Mouse (Mus musculus) stomach, postnatal 0 days (tissue): ENCODE results near the gene Kcnd2.

Source experiments
- CTCF ChIP-seq: IDR thresholded peaks from 2 replicates; pipeline ENCODE4 v1.5.1; 2016; ENCODE audit warnings: antibody characterized with exemption, low read depth, mild to moderate bottlenecking, moderate library complexity
- EP300 ChIP-seq: optimal IDR thresholded peaks from 2 replicates; pipeline ENCODE3; 2016; ENCODE audit warnings: antibody characterized with exemption

DNA sequence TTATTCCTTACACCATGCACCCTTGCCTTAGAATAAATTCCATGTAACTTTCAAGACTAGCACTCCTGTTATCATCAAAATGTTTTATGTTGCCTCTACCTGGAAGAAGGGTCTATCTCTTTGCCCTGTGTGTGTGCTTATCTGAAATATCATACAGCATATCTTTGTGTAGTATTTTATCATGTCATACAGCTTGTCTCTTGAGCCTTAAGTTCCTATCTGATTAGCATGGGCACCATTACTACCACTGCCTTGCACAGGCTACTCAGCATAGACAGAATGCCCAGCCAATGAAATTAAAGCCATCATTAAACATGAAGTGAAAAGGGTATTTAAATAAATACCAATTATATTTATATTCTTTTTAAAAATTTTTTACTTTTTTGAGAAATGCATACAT, 249.4 kb downstream of the Kcnd2 start:
- no peak for TF ChIP-seq CTCF
- no peak for TF ChIP-seq EP300
